In the genomic region with DNA sequence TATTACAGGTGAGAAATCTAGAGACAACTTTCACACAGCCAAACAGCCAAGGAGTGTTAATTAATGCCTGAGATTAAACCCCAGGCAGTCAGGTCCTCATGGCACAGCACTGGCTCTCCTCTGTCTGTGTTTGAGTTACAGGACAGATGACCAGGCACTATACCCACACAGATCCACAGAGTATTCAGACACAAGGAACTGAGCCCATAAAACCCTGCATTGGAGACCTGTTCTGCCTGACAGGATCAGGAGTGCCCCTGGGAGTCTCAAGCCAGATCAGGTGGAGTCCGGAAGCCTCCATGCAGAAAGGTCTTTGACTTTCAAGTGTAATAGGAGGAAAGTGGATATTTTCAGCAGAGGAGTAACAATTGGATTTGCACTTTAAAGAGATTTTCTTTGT, we compare ENCODE assay signal across 23 mouse cellular contexts. TPM values are rescaled to one million over a fixed set of nuclear protein-coding genes. Genes with fewer than 3 reads are reported as not detected.
DNase-seq lines count a peak whose midpoint lies in the region; ATAC-seq lines count a peak whose summit lies in the region.
"Had no signal": no experiment of that assay in that cellular context is flagged by ENCODE, and none has a peak within 500 bp of the region (broad histone marks: within the 10 kb centered on the region; RNA-seq: fewer than 3 reads in every experiment).

No protein-coding gene starts in this region.

- no peak overlapping the region for H3K4me2 ChIP-seq in kidney, embryonic 14.5 days (replicated peaks; ENCODE audit: low read depth, low read length)
- H3K4me2 ChIP-seq in kidney, embryonic 16.5 days (replicated peaks; ENCODE audit: low read depth, low read length): no peak overlapping the region
- H3K4me2 ChIP-seq in hindbrain, embryonic 13.5 days: no peak overlapping the region
- H3K4me2 ChIP-seq: embryonic facial prominence, embryonic 13.5 days; embryonic facial prominence, embryonic 15.5 days; forebrain, embryonic 12.5 days had no signal

- DNase-seq in kidney, adult 11 months: no peak
- no peak for DNase-seq in kidney, postnatal 36 days
- peak; percentile 3 for DNase-seq in retina, embryonic 14.5 days (ENCODE audit: low spot score)
- DNase-seq in retina, postnatal 1 day: no peak
- peak; percentile 13 for DNase-seq in ZHBTc4 (ENCODE audit: low read depth, low spot score)
- DNase-seq: adrenal gland, adult 2 months; adrenal gland, postnatal 10 days; adrenal gland, postnatal 25 days; cerebellum, adult 11 months; cerebellum, adult 18-20 months; cerebellum, adult 8-10 months; cerebellum, adult 9-11 months; embryo, embryonic 11 days had no signal

- no peak overlapping the region for H3K27ac ChIP-seq in kidney, embryonic 14.5 days (ENCODE audit: low read depth, low read length)
- H3K27ac ChIP-seq in kidney, embryonic 16.5 days (ENCODE audit: low read length): no peak overlapping the region
- H3K27ac ChIP-seq in hindbrain, embryonic 13.5 days: no peak overlapping the region
- H3K27ac ChIP-seq: embryonic facial prominence, embryonic 13.5 days; embryonic facial prominence, embryonic 15.5 days; forebrain, embryonic 10.5 days; forebrain, embryonic 12.5 days had no signal

- no peaks in the 10 kb centered on the region for H3K4me1 ChIP-seq in kidney, embryonic 14.5 days (ENCODE audit: control insufficient read depth, insufficient read depth, low read length)
- no peaks in the 10 kb centered on the region for H3K4me1 ChIP-seq in kidney, embryonic 16.5 days (ENCODE audit: insufficient read depth, low read length)
- H3K4me1 ChIP-seq in hindbrain, embryonic 13.5 days (replicated peaks): 0 out of 2 replicates have a peak, but pooled peaks cover 9% of the 10 kb centered on the region
- H3K4me1 ChIP-seq: embryonic facial prominence, embryonic 13.5 days; embryonic facial prominence, embryonic 15.5 days; forebrain, embryonic 10.5 days had no signal

- 31% methylated on average over 1 of the region's 1 CpGs for WGBS in kidney, embryonic 14.5 days
- WGBS in kidney, embryonic 16.5 days: 32% methylated on average over 1 of the region's 1 CpGs
- 71% methylated on average over 1 of the region's 1 CpGs for WGBS in hindbrain, embryonic 13.5 days

- no peak overlapping the region for H3K9ac ChIP-seq in kidney, embryonic 14.5 days (ENCODE audit: low read depth, low read length)
- H3K9ac ChIP-seq in kidney, embryonic 16.5 days (replicated peaks; ENCODE audit: low read length): no peak overlapping the region
- no peak overlapping the region for H3K9ac ChIP-seq in hindbrain, embryonic 13.5 days
- H3K9ac ChIP-seq: embryonic facial prominence, embryonic 13.5 days; embryonic facial prominence, embryonic 15.5 days; forebrain, embryonic 12.5 days had no signal

- no peaks in the 10 kb centered on the region for H3K36me3 ChIP-seq in kidney, embryonic 14.5 days (ENCODE audit: control insufficient read depth, insufficient read depth, low read length)
- H3K36me3 ChIP-seq in kidney, embryonic 16.5 days (ENCODE audit: insufficient read depth, low read length): no peaks in the 10 kb centered on the region
- no peaks in the 10 kb centered on the region for H3K36me3 ChIP-seq in hindbrain, embryonic 13.5 days
- H3K36me3 ChIP-seq: embryonic facial prominence, embryonic 13.5 days; embryonic facial prominence, embryonic 15.5 days; forebrain, embryonic 10.5 days; forebrain, embryonic 12.5 days had no signal

- no peaks in the 10 kb centered on the region for H3K9me3 ChIP-seq in kidney, embryonic 14.5 days (ENCODE audit: control insufficient read depth, low read length)
- H3K9me3 ChIP-seq in kidney, embryonic 16.5 days (ENCODE audit: low read length): no peaks in the 10 kb centered on the region
- H3K9me3 ChIP-seq in hindbrain, embryonic 13.5 days: no peaks in the 10 kb centered on the region
- H3K9me3 ChIP-seq: embryonic facial prominence, embryonic 13.5 days; embryonic facial prominence, embryonic 15.5 days; forebrain, embryonic 10.5 days; forebrain, embryonic 12.5 days had no signal

- peak; percentile 75; the same call in 1 of the 2 replicates for ATAC-seq in kidney, embryonic 14.5 days (ENCODE audit: low FRiP score, low TSS enrichment)
- ATAC-seq in kidney, embryonic 16.5 days (ENCODE audit: low FRiP score, low TSS enrichment): peak; percentile 82
- ATAC-seq in hindbrain, embryonic 13.5 days (ENCODE audit: low FRiP score): no peak
- ATAC-seq: forebrain, embryonic 14.5 days; forebrain, embryonic 16.5 days had no signal

- no peak overlapping the region for H3K4me3 ChIP-seq in kidney, embryonic 14.5 days (ENCODE audit: low read length)
- no peak overlapping the region for H3K4me3 ChIP-seq in kidney, embryonic 16.5 days (ENCODE audit: low read length)
- no peak overlapping the region for H3K4me3 ChIP-seq in hindbrain, embryonic 13.5 days
- H3K4me3 ChIP-seq: embryonic facial prominence, embryonic 13.5 days; embryonic facial prominence, embryonic 15.5 days; erythroblast, embryonic 14.5 days; forebrain, embryonic 10.5 days; forebrain, embryonic 12.5 days had no signal

- no peaks in the 10 kb centered on the region for H3K27me3 ChIP-seq in kidney, embryonic 14.5 days (ENCODE audit: control insufficient read depth, insufficient read depth, low read length)
- no peaks in the 10 kb centered on the region for H3K27me3 ChIP-seq in kidney, embryonic 16.5 days (ENCODE audit: insufficient read depth, low read length)
- no peaks in the 10 kb centered on the region for H3K27me3 ChIP-seq in hindbrain, embryonic 13.5 days
- H3K27me3 ChIP-seq: embryonic facial prominence, embryonic 13.5 days; embryonic facial prominence, embryonic 15.5 days; forebrain, embryonic 12.5 days had no signal

RNA-seq across cellular contexts. Expression of a gene that starts 40.6 kb away (rescaled TPM):
- polyA plus RNA-seq in kidney, embryonic 14.5 days (2014; fragmentation: Nextera tagmentation; extraction: Ambion mirVana): 0.91 and 1.6 TPM in 2 replicates
- polyA plus RNA-seq in kidney, embryonic 16.5 days (2015; fragmentation: Nextera tagmentation; extraction: Ambion mirVana): 1.1 and 1.2 TPM in 2 replicates
- 6.8 and 7.1 TPM in 2 replicates for polyA plus RNA-seq in hindbrain, embryonic 13.5 days (2015; fragmentation: Nextera tagmentation; extraction: Ambion mirVana)
- polyA plus RNA-seq: erythroblast, embryonic 14.5 days had no signal

Comparison
In these comparisons a context has a peak if more than half of its experiments do, and no peak if none do; other contexts are left out.
1. DNase-seq: peak in retina, embryonic 14.5 days (single experiment) and ZHBTc4 (single experiment); none in kidney, adult 11 months (single experiment), kidney, postnatal 36 days (0 of 2) and retina, postnatal 1 day (single experiment).